Mouse (Mus musculus): ENCODE data around the gene Maml2. TPM values are rescaled to one million over a fixed set of nuclear protein-coding genes. Genes with fewer than 3 reads are reported as not detected.
A peak's percentile ranks its signal among the peaks of the same experiment; 100 is the strongest.

The Maml2 gene
- polyA plus RNA-seq, 1 experiment = 2.5 TPM

DNA sequence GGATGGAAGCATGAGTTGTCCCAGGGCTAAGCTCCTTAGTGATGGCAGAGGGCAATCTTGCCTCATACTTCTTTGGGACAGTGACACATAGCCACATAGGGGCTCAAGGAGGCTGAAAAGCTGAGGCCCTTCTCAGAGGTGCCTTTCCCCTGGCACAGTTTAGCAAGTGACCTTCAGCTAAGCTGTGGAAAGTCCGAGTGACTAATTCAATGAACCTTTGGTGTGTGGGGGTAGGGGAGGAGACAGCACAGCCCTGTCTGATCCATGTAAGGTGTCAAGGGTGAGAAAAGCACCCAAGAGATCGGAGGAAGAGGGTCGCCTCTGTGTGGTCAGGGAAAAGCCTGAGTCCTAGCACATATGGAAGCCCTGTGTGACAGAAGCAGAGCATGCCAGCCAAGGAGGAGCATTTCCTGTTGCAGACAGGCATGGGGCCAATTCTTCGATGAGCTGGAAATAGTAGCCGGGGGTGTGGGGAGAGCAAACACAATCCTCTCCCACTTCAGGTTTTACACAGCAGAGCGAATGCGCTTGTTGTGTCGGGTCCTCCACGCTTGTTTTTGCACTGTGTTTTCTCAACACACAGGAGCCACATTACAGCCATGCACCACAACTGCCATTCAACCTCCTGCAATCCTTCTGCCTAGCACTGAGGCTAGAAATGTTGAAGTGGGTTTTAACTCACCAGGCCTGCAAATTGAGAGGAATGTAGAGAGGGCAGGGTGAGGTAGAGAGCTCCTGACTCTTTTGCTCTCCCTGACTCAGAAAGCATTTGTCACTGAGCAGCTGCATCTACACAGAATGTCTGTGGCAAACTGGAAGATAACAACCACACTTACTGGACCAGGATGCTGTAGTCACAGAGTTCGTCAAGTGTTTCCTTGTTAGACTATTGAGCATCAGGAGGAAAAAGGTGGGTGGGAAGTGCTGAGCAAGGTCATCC is 266.0 kb downstream of the Maml2 start:
- Histone ChIP-seq H3K27ac (replicated peaks; ENCODE audit: low read depth, low read length) (0 out of 2 replicates have a peak overlapping the region, but pooled peaks have one; percentile 17), H3K4me3 (ENCODE audit: insufficient read depth, low read depth, low read length) (no peak overlapping the region)

DNA sequence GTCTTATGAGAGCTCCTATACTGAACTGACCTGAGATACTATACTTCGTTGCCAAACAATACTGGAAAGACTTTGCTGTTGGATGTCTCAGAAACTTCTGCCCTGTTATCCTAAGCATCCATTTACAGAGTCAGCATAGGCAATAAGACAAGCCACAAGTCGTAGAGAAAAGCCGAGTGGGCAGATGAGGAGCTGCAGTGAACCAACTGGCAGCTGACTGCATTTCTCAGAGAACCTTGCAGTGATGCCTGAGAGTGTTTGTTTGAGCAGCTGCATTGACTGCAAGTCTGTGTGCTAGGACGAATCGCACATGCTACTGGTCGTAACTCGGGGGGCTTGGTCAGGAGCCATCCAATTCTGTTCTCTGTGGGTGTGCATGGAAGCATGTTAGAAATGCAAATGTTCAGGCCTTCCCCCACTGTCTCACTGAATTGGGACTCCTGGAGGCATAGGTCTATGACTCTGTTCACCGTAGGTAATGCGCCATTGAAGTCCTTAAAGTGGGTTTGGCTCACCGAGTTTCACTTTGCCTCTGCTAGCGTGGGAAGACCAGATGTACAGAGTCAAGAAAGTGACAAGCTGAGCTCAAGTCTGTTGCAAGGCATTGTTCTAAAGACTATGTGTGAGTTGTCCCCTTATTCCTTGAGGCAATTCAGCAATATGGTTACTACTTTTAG is 267.7 kb downstream of the Maml2 start:
- no peak overlapping the region for H3K27ac ChIP-seq (replicated peaks; ENCODE audit: low read depth, low read length)
- H3K4me1 ChIP-seq (ENCODE audit: control insufficient read depth, insufficient read depth, insufficient read length, low read length) = peaks cover 18% of the 10 kb centered on the region
- H3K4me3 ChIP-seq (ENCODE audit: insufficient read depth, low read depth, low read length) = no peak overlapping the region

More for the DNA sequence above, 266.0 kb downstream of the Maml2 start:
- peaks cover 22% of the 10 kb centered on the region for H3K4me1 ChIP-seq (ENCODE audit: control insufficient read depth, insufficient read depth, insufficient read length, low read length)

GRCm38 (mm10) chr9:13566154-13566885 is 268.6 kb downstream of the Maml2 start:
- no peak overlapping the region for H3K4me3 ChIP-seq (ENCODE audit: insufficient read depth, low read depth, low read length)
- H3K4me1 ChIP-seq (ENCODE audit: control insufficient read depth, insufficient read depth, insufficient read length, low read length) = peaks cover 18% of the 10 kb centered on the region
- H3K27ac ChIP-seq (replicated peaks; ENCODE audit: low read depth, low read length) = no peak overlapping the region

DNA sequence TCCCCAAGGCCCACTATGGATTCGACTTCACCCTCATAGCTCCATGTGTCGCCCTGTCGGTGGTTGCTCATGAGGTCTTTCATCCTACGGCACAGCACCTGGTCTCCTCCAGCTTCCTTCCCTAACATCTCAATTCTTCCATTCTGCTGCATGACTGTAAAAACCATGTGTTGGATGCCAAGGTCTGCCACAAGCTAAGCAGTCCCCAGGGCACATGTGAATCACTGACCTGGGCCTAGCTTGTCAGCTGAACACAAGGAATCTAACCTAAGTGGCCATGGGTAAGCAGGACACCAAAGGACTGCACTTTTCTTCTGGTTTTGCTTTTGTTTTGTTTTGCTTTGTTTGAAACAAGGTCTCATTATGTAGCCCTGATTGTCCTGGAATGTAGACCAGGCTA is 271.3 kb downstream of the Maml2 start:
- Histone ChIP-seq H3K4me1 (ENCODE audit: control insufficient read depth, insufficient read depth, insufficient read length, low read length) (peaks cover 3% of the 10 kb centered on the region; the same call in 1 of the 2 replicates), H3K4me3 (ENCODE audit: insufficient read depth, low read depth, low read length) (no peak overlapping the region), H3K27ac (replicated peaks; ENCODE audit: low read depth, low read length) (no peak overlapping the region)

DNA sequence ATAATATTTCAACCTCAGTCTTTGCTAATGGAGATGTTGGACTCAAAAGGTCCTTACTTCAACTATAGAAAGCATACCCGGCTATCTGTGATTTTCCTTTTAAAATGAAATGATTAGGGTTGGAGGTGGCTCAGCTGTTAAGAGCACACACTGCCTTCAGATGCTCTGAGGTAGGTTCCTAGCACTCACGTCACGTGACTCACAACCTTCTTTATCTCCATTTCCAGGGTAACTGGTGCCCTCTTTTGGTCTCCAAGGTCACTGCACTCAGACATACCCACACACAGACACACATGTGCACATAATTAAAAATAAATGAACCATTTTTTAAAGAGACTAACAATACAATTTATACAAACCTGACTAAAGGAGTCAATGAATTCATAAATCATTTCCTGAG is 275.1 kb downstream of the Maml2 start:
- Histone ChIP-seq H3K4me1 (ENCODE audit: control insufficient read depth, insufficient read depth, insufficient read length, low read length) (peaks cover 8% of the 10 kb centered on the region), H3K4me3 (ENCODE audit: insufficient read depth, low read depth, low read length) (no peak overlapping the region), H3K27ac (replicated peaks; ENCODE audit: low read depth, low read length) (no peak overlapping the region)

- Histone ChIP-seq H3K4me3 (ENCODE audit: insufficient read depth, low read depth, low read length) (no peak overlapping the region), H3K27ac (replicated peaks; ENCODE audit: low read depth, low read length) (peak overlapping the region; percentile 18; the same call in 1 of the 2 replicates), H3K4me1 (ENCODE audit: control insufficient read depth, insufficient read depth, insufficient read length, low read length) (peaks cover 8% of the 10 kb centered on the region)
These were observed 276.3 kb downstream of the Maml2 start for GRCm38 (mm10) chr9:13574059-13574458.

- H3K4me1 ChIP-seq (ENCODE audit: control insufficient read depth, insufficient read depth, insufficient read length, low read length) = peaks cover 8% of the 10 kb centered on the region
- H3K27ac ChIP-seq (replicated peaks; ENCODE audit: low read depth, low read length) = peak overlapping the region; percentile 66
- H3K4me3 ChIP-seq (ENCODE audit: insufficient read depth, low read depth, low read length) = no peak overlapping the region
These were observed 277.2 kb downstream of the Maml2 start for GRCm38 (mm10) chr9:13574913-13575312.

DNA sequence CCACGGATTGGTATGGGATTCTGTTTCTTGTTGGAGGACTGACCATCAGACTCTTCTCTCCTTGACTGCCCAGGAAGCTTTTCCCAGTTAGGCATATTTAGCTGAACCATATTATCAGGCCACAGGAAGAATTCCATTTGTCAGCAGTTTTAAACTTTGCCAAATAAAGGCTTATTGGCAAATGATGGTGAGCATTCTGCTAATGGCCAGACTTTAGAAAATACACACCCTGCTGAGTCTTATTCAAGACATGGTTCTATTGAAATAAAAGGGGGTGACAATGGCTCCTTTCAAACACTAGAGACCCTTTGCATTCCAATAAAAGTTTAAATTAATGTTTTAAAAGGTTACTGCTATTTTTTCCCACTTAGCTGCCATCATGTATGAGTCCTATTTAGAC is 279.4 kb downstream of the Maml2 start:
- H3K4me3 ChIP-seq (ENCODE audit: insufficient read depth, low read depth, low read length) = no peak overlapping the region
- H3K4me1 ChIP-seq (ENCODE audit: control insufficient read depth, insufficient read depth, insufficient read length, low read length) = peaks cover 10% of the 10 kb centered on the region
- no peak overlapping the region for H3K27ac ChIP-seq (replicated peaks; ENCODE audit: low read depth, low read length)

GRCm38 (mm10) chr9:13581184-13581583 is 283.4 kb downstream of the Maml2 start:
- Histone ChIP-seq H3K4me1 (ENCODE audit: control insufficient read depth, insufficient read depth, insufficient read length, low read length) (peaks cover 9% of the 10 kb centered on the region), H3K27ac (replicated peaks; ENCODE audit: low read depth, low read length) (no peak overlapping the region), H3K4me3 (ENCODE audit: insufficient read depth, low read depth, low read length) (no peak overlapping the region)

GRCm38 (mm10) chr9:13583952-13584351 is 286.2 kb downstream of the Maml2 start:
- Histone ChIP-seq H3K4me1 (ENCODE audit: control insufficient read depth, insufficient read depth, insufficient read length, low read length) (peaks cover 17% of the 10 kb centered on the region), H3K4me3 (ENCODE audit: insufficient read depth, low read depth, low read length) (no peak overlapping the region), H3K27ac (replicated peaks; ENCODE audit: low read depth, low read length) (peak overlapping the region; percentile 34; the same call in 1 of the 2 replicates)

DNA sequence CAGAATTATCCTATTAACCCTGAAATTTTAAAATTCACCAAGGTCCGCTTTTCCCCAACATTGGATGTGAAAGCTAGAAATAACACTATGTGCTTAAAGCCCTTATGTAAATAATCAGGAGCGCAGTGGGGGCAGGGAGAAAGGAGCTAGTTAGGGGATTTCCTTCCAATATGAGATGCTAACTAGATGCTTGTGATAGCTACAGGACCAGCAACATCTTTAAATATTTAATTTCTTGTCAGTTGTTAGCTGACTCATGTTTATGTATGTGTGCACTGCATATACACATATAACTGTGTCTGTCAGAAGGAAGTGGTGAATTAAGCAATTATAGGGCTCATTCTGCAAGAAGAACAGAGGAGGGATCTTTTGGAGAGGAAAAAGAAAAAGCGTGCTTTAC is 286.7 kb downstream of the Maml2 start:
- H3K27ac ChIP-seq (replicated peaks; ENCODE audit: low read depth, low read length) = no peak overlapping the region

GRCm38 (mm10) chr9:13587085-13587933 is 289.6 kb downstream of the Maml2 start:
- peak overlapping the region; percentile 68 for H3K27ac ChIP-seq (replicated peaks; ENCODE audit: low read depth, low read length)
- H3K4me1 ChIP-seq (ENCODE audit: control insufficient read depth, insufficient read depth, insufficient read length, low read length) = peaks cover 15% of the 10 kb centered on the region
- H3K4me3 ChIP-seq (ENCODE audit: insufficient read depth, low read depth, low read length) = no peak overlapping the region

More for the DNA sequence above, 286.7 kb downstream of the Maml2 start:
- peaks cover 17% of the 10 kb centered on the region for H3K4me1 ChIP-seq (ENCODE audit: control insufficient read depth, insufficient read depth, insufficient read length, low read length)
- H3K4me3 ChIP-seq (ENCODE audit: insufficient read depth, low read depth, low read length) = no peak overlapping the region

- Histone ChIP-seq H3K4me3 (ENCODE audit: insufficient read depth, low read depth, low read length) (no peak overlapping the region), H3K27ac (replicated peaks; ENCODE audit: low read depth, low read length) (no peak overlapping the region), H3K4me1 (ENCODE audit: control insufficient read depth, insufficient read depth, insufficient read length, low read length) (peaks cover 14% of the 10 kb centered on the region)
These were observed 291.0 kb downstream of the Maml2 start for GRCm38 (mm10) chr9:13588786-13589185.

DNA sequence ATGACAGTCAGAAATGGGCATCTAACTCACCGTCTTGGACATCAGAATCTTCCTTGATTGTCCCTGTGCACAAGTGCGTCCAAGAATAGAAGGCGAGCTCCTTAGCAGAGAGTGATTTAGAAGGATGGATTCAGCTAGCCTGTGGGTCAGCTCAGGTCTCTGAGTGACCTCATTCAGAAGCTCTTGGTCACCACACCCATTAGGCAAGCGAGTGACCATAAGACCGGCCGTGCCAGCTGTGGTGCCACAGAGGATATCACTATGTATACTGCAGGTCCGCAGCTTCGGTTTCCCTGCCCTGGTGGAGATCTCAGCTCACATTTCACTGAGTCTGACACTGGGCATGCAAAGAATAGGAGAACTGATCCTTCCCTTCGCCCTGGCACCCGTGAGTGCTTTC is 294.9 kb downstream of the Maml2 start:
- Histone ChIP-seq H3K4me3 (ENCODE audit: insufficient read depth, low read depth, low read length) (no peak overlapping the region), H3K4me1 (ENCODE audit: control insufficient read depth, insufficient read depth, insufficient read length, low read length) (no peaks in the 10 kb centered on the region), H3K27ac (replicated peaks; ENCODE audit: low read depth, low read length) (no peak overlapping the region)

Measured in brown adipose tissue, adult 24 weeks (tissue).